Comparison of ENCODE assay signal across 22 mouse cellular contexts in genomic region chr5:145104328-145104727, GRCm38 (mm10). TPM values are rescaled to one million over a fixed set of nuclear protein-coding genes. Genes with fewer than 3 reads are reported as not detected.
DNase-seq lines count a peak whose midpoint lies in the region; ATAC-seq and TF ChIP-seq lines count a peak whose summit lies in the region.
"Had no signal": no experiment of that assay in that cellular context is flagged by ENCODE, and none has a peak within 500 bp of the region (broad histone marks: within the 10 kb centered on the region; RNA-seq: fewer than 3 reads in every experiment).

No protein-coding gene starts in this region.

- no peak overlapping the region for H3K4me2 ChIP-seq in hindbrain, embryonic 13.5 days
- H3K4me2 ChIP-seq in lung, postnatal 0 days (replicated peaks; ENCODE audit: low read depth, low read length): no peak overlapping the region
- H3K4me2 ChIP-seq: forebrain, embryonic 13.5 days had no signal

- TF ChIP-seq POLR2A in cortical plate, adult 2 months (IDR thresholded peaks at IDR 0.05; ENCODE audit: extremely low read depth, insufficient read depth, low read length): peak; percentile 31; the same call in 1 of the 2 replicates

- no peaks in the 10 kb centered on the region for H3K9me3 ChIP-seq in hindbrain, embryonic 13.5 days
- no peaks in the 10 kb centered on the region for H3K9me3 ChIP-seq in hindbrain, embryonic 10.5 days
- H3K9me3 ChIP-seq in lung, postnatal 0 days (ENCODE audit: low read length): no peaks in the 10 kb centered on the region
- H3K9me3 ChIP-seq: forebrain, embryonic 13.5 days; G1E; midbrain, embryonic 10.5 days had no signal

- peaks cover 98% of the 10 kb centered on the region for H3K36me3 ChIP-seq in hindbrain, embryonic 13.5 days
- peaks cover 100% of the 10 kb centered on the region for H3K36me3 ChIP-seq in hindbrain, embryonic 10.5 days
- peaks cover 59% of the 10 kb centered on the region for H3K36me3 ChIP-seq in lung, postnatal 0 days (ENCODE audit: insufficient read depth, low read length)

- DNase-seq in hindbrain, embryonic 10.5 days (ENCODE audit: low spot score): no peak
- DNase-seq in left cerebral cortex, adult 9 months (ENCODE audit: low spot score in 2 of 2): peak; percentile 50 to 57
- DNase-seq in left cerebral cortex, postnatal 4 days: no peak
- DNase-seq in mesoderm, embryonic 11.5 days (ENCODE audit: low read depth, low spot score): peak; percentile 43
- DNase-seq in lung, postnatal 0 days (ENCODE audit: low spot score): no peak
- no peak for DNase-seq in heart, postnatal 36 days
- DNase-seq: adrenal gland, adult 8-10 months; cerebellum, postnatal 36 days; heart, postnatal 10 days; kidney, adult 9 months; lung, postnatal 14 days; spleen, adult 18-20 months; thymus, adult 2 months had no signal

- intact Hi-C loops in left cerebral cortex, postnatal 4 days (cut with DNase I): no loop called here
- intact Hi-C loops in heart, postnatal 36 days (cut with DNase I): no loop called here

- H3K4me3 ChIP-seq in hindbrain, embryonic 13.5 days: no peak overlapping the region
- no peak overlapping the region for H3K4me3 ChIP-seq in hindbrain, embryonic 10.5 days
- H3K4me3 ChIP-seq in cortical plate, adult 2 months (ENCODE audit: insufficient read depth, low read length): no peak overlapping the region
- no peak overlapping the region for H3K4me3 ChIP-seq in lung, postnatal 0 days (ENCODE audit: low read depth, low read length)
- H3K4me3 ChIP-seq: forebrain, embryonic 13.5 days; midbrain, embryonic 10.5 days had no signal

- WGBS in hindbrain, embryonic 13.5 days: 77% methylated on average over 9 of the region's 9 CpGs
- WGBS in hindbrain, embryonic 10.5 days: 85% methylated on average over 9 of the region's 9 CpGs
- 67% methylated on average over 9 of the region's 9 CpGs for WGBS in lung, postnatal 0 days

- no peak overlapping the region for H3K27ac ChIP-seq in hindbrain, embryonic 13.5 days
- H3K27ac ChIP-seq in hindbrain, embryonic 10.5 days: no peak overlapping the region
- H3K27ac ChIP-seq in cortical plate, adult 2 months (ENCODE audit: insufficient read depth, low read length): peak overlapping the region; percentile 79
- H3K27ac ChIP-seq in lung, postnatal 0 days (ENCODE audit: low read length): no peak overlapping the region
- H3K27ac ChIP-seq: forebrain, embryonic 13.5 days; liver, embryonic 14.5 days; midbrain, embryonic 10.5 days had no signal

- no peaks in the 10 kb centered on the region for H3K4me1 ChIP-seq in hindbrain, embryonic 13.5 days (replicated peaks)
- no peaks in the 10 kb centered on the region for H3K4me1 ChIP-seq in hindbrain, embryonic 10.5 days (replicated peaks)
- 0 out of 2 replicates have a peak, but pooled peaks cover 2% of the 10 kb centered on the region for H3K4me1 ChIP-seq in cortical plate, adult 2 months (ENCODE audit: control insufficient read depth, insufficient read depth, low read length)
- H3K4me1 ChIP-seq in lung, postnatal 0 days (ENCODE audit: insufficient read depth, low read depth, low read length): no peaks in the 10 kb centered on the region
- H3K4me1 ChIP-seq: forebrain, embryonic 13.5 days; midbrain, embryonic 10.5 days had no signal

- no peaks in the 10 kb centered on the region for H3K27me3 ChIP-seq in hindbrain, embryonic 13.5 days
- H3K27me3 ChIP-seq in hindbrain, embryonic 10.5 days (ENCODE audit: insufficient read depth, poor library complexity, severe bottlenecking): no peaks in the 10 kb centered on the region
- H3K27me3 ChIP-seq in lung, postnatal 0 days (replicated peaks; ENCODE audit: insufficient read depth, low read length): no peaks in the 10 kb centered on the region
- H3K27me3 ChIP-seq: forebrain, embryonic 13.5 days had no signal

- no peak for TF ChIP-seq EP300 in lung, postnatal 0 days (IDR thresholded peaks at IDR 0.05)

- no peak overlapping the region for H3K9ac ChIP-seq in hindbrain, embryonic 13.5 days
- no peak overlapping the region for H3K9ac ChIP-seq in lung, postnatal 0 days (replicated peaks; ENCODE audit: low read depth)
- H3K9ac ChIP-seq: forebrain, embryonic 13.5 days; liver, embryonic 14.5 days had no signal

- no peak for TF ChIP-seq CTCF in cortical plate, adult 2 months (IDR thresholded peaks at IDR 0.05; ENCODE audit: extremely low read depth, insufficient read depth, low read length)
- TF ChIP-seq CTCF in lung, postnatal 0 days (IDR thresholded peaks at IDR 0.05): no peak

- peak; percentile 52; the same call in 1 of the 2 replicates for ATAC-seq in hindbrain, embryonic 13.5 days (ENCODE audit: low FRiP score)
- ATAC-seq in lung, postnatal 0 days: no peak
- ATAC-seq: forebrain, embryonic 13.5 days had no signal

RNA-seq across cellular contexts. Expression of gene Arpc1b, which starts 9.7 kb away (rescaled TPM):
- 81.4 TPM in 2 replicates for polyA plus RNA-seq in hindbrain, embryonic 13.5 days (2015; fragmentation: Nextera tagmentation; extraction: Ambion mirVana)
- polyA plus RNA-seq in hindbrain, embryonic 10.5 days (2016; fragmentation: Nextera tagmentation; extraction: Ambion mirVana): 107 and 126 TPM in 2 replicates
- total RNA-seq in left cerebral cortex, postnatal 4 days (2021): 10 to 100 TPM; 25.7 to 28.3 TPM
- polyA plus RNA-seq in cortical plate, adult 2 months (2012; rRNA removed): 74.5 and 84.6 TPM in 2 replicates
- 451 and 467 TPM in 2 replicates for polyA plus RNA-seq in lung, postnatal 0 days (2015; fragmentation: Nextera tagmentation; extraction: Ambion mirVana)
- 10 to 100 TPM; 71.7 to 84.7 TPM for total RNA-seq in heart, postnatal 36 days (2021)

RNA-seq across cellular contexts. Expression of gene Kpna7, which starts 20.5 kb away (rescaled TPM):
- polyA plus RNA-seq in hindbrain, embryonic 13.5 days (2015; fragmentation: Nextera tagmentation; extraction: Ambion mirVana): not detected in 2 replicates
- not detected in 2 replicates for polyA plus RNA-seq in hindbrain, embryonic 10.5 days (2016; fragmentation: Nextera tagmentation; extraction: Ambion mirVana)
- not detected for total RNA-seq in left cerebral cortex, postnatal 4 days (2021)
- polyA plus RNA-seq in cortical plate, adult 2 months (2012; rRNA removed): not detected in 2 replicates
- not detected in 2 replicates for polyA plus RNA-seq in lung, postnatal 0 days (2015; fragmentation: Nextera tagmentation; extraction: Ambion mirVana)
- not detected for total RNA-seq in heart, postnatal 36 days (2021)
- total RNA-seq: adrenal gland, adult 8-10 months; G1E; gastrocnemius, adult 8-10 months; heart, adult 8-10 months; heart, postnatal 10 days; layer of hippocampus, adult 18-20 months had no signal
- polyA plus RNA-seq: forebrain, embryonic 13.5 days; G1E; midbrain, embryonic 10.5 days had no signal

RNA-seq across cellular contexts. Expression of gene Arpc1a, which starts 20.7 kb away (rescaled TPM):
- 249 and 252 TPM in 2 replicates for polyA plus RNA-seq in hindbrain, embryonic 13.5 days (2015; fragmentation: Nextera tagmentation; extraction: Ambion mirVana)
- 145 and 159 TPM in 2 replicates for polyA plus RNA-seq in hindbrain, embryonic 10.5 days (2016; fragmentation: Nextera tagmentation; extraction: Ambion mirVana)
- 100 to 1,000 TPM; 198 to 202 TPM for total RNA-seq in left cerebral cortex, postnatal 4 days (2021)
- 253 and 254 TPM in 2 replicates for polyA plus RNA-seq in cortical plate, adult 2 months (2012; rRNA removed)
- 127 and 129 TPM in 2 replicates for polyA plus RNA-seq in lung, postnatal 0 days (2015; fragmentation: Nextera tagmentation; extraction: Ambion mirVana)
- 10 to 100 TPM; 63.4 to 64.3 TPM for total RNA-seq in heart, postnatal 36 days (2021)

RNA-seq across cellular contexts. Expression of gene Pdap1, which starts 35.7 kb away (rescaled TPM):
- polyA plus RNA-seq in hindbrain, embryonic 13.5 days (2015; fragmentation: Nextera tagmentation; extraction: Ambion mirVana): 136 and 140 TPM in 2 replicates
- polyA plus RNA-seq in hindbrain, embryonic 10.5 days (2016; fragmentation: Nextera tagmentation; extraction: Ambion mirVana): 130 and 135 TPM in 2 replicates
- 100 to 1,000 TPM; 136 to 144 TPM for total RNA-seq in left cerebral cortex, postnatal 4 days (2021)
- 74.2 and 92.2 TPM in 2 replicates for polyA plus RNA-seq in cortical plate, adult 2 months (2012; rRNA removed)
- polyA plus RNA-seq in lung, postnatal 0 days (2015; fragmentation: Nextera tagmentation; extraction: Ambion mirVana): 47.9 and 51.1 TPM in 2 replicates
- total RNA-seq in heart, postnatal 36 days (2021): 10 to 100 TPM; 39.3 to 45.7 TPM

RNA-seq across cellular contexts. Expression of gene Bud31, which starts 35.8 kb away (rescaled TPM):
- polyA plus RNA-seq in hindbrain, embryonic 13.5 days (2015; fragmentation: Nextera tagmentation; extraction: Ambion mirVana): 213 and 218 TPM in 2 replicates
- 244 and 266 TPM in 2 replicates for polyA plus RNA-seq in hindbrain, embryonic 10.5 days (2016; fragmentation: Nextera tagmentation; extraction: Ambion mirVana)
- 100 to 1,000 TPM; 101 to 104 TPM for total RNA-seq in left cerebral cortex, postnatal 4 days (2021)
- 104 and 105 TPM in 2 replicates for polyA plus RNA-seq in cortical plate, adult 2 months (2012; rRNA removed)
- polyA plus RNA-seq in lung, postnatal 0 days (2015; fragmentation: Nextera tagmentation; extraction: Ambion mirVana): 152 TPM in 2 replicates
- total RNA-seq in heart, postnatal 36 days (2021): 10 to 100 TPM; 59.5 to 61.1 TPM

Comparison
In these comparisons a context has a peak if more than half of its experiments do, and no peak if none do; other contexts are left out.
1. DNase-seq: peak in left cerebral cortex, adult 9 months (2 of 2) and mesoderm, embryonic 11.5 days (single experiment); none in hindbrain, embryonic 10.5 days (single experiment), left cerebral cortex, postnatal 4 days (single experiment), lung, postnatal 0 days (single experiment) and heart, postnatal 36 days (0 of 2).